ENCODE assay signal across 15 mouse cellular contexts in the genomic region with DNA sequence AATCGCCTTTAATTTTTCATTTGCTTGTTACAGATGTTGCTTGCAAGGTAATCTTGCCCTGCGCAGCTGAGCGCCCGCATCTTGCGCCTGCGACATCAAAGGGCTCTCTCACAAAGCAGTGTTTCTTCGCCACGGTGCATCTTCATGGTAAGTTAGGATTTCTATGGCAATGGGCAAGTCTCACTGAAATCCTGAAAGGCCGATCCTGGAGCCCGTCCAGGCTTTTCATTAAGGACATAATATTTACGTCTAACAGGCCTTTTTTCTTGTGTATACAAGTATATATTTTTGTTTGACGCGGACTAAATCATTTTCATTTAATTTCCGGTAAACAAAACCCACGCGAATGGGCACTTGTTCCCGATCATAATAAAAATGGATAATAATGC. TPM values are rescaled to one million over a fixed set of nuclear protein-coding genes. Genes with fewer than 3 reads are reported as not detected.
DNase-seq lines count a peak whose midpoint lies in the region; ATAC-seq and TF ChIP-seq lines count a peak whose summit lies in the region.
"Had no signal": no experiment of that assay in that cellular context is flagged by ENCODE, and none has a peak within 500 bp of the region (broad histone marks: within the 10 kb centered on the region; RNA-seq: fewer than 3 reads in every experiment).

No protein-coding gene starts in this region.

- peak overlapping the region; percentile 2; the same call in 1 of the 2 replicates for H3K4me2 ChIP-seq in forebrain, embryonic 16.5 days (ENCODE audit: low read length)
- peak overlapping the region; percentile 85 for H3K4me2 ChIP-seq in midbrain, embryonic 12.5 days (replicated peaks)

- H3K9ac ChIP-seq in forebrain, embryonic 16.5 days (replicated peaks; ENCODE audit: low read depth, low read length): no peak overlapping the region
- no peak overlapping the region for H3K9ac ChIP-seq in midbrain, embryonic 12.5 days (replicated peaks)

- no peak for TF ChIP-seq POLR2A in brain, embryonic 14.5 days (IDR thresholded peaks at IDR 0.05; ENCODE audit: borderline replicate concordance, extremely low read depth, insufficient read depth, insufficient read length, poor library complexity, severe bottlenecking)

- peaks cover 65% of the 10 kb centered on the region for H3K27me3 ChIP-seq in forebrain, embryonic 16.5 days (replicated peaks; ENCODE audit: control insufficient read depth, insufficient read depth, low read length)
- H3K27me3 ChIP-seq in midbrain, embryonic 12.5 days: peaks cover 85% of the 10 kb centered on the region

- WGBS in forebrain, embryonic 16.5 days: 4% methylated on average over 17 of the region's 17 CpGs
- 1% methylated on average over 17 of the region's 17 CpGs for WGBS in midbrain, embryonic 12.5 days

- ATAC-seq in forebrain, embryonic 16.5 days: no peak
- ATAC-seq in midbrain, embryonic 12.5 days (ENCODE audit: low FRiP score, low read depth): peak; percentile 19; the same call in 1 of the 2 replicates
- no peak for ATAC-seq in erythroid progenitor cell, adult 5-6 weeks (replicated peaks; ENCODE audit: low FRiP score, poor library complexity, severe bottlenecking)

- no peak overlapping the region; the same call in 1 of the 2 replicates for H3K4me3 ChIP-seq in forebrain, embryonic 16.5 days (replicated peaks; ENCODE audit: low read length)
- H3K4me3 ChIP-seq in midbrain, embryonic 12.5 days: peak overlapping the region; percentile 23; the same call in 1 of the 2 replicates
- H3K4me3 ChIP-seq: erythroblast, embryonic 14.5 days had no signal

- no peak overlapping the region; the same call in 1 of the 2 replicates for H3K27ac ChIP-seq in forebrain, embryonic 16.5 days (ENCODE audit: low read length)
- peak overlapping the region; percentile 91 for H3K27ac ChIP-seq in midbrain, embryonic 12.5 days (replicated peaks)

- H3K9me3 ChIP-seq in forebrain, embryonic 16.5 days (ENCODE audit: control insufficient read depth, low read length): no peaks in the 10 kb centered on the region
- H3K9me3 ChIP-seq in midbrain, embryonic 12.5 days: no peaks in the 10 kb centered on the region

- TF ChIP-seq CTCF in brain, embryonic 14.5 days (IDR thresholded peaks at IDR 0.05; ENCODE audit: borderline replicate concordance, extremely low read depth, insufficient read depth, insufficient read length): no peak

- no peaks in the 10 kb centered on the region for H3K36me3 ChIP-seq in forebrain, embryonic 16.5 days (ENCODE audit: control insufficient read depth, insufficient read depth)
- H3K36me3 ChIP-seq in midbrain, embryonic 12.5 days: no peaks in the 10 kb centered on the region

- DNase-seq in brain, embryonic 14.5 days (ENCODE audit: low read depth): peak; percentile 93
- DNase-seq in cerebellum, adult 9-11 months: peak; percentile 40
- DNase-seq in kidney, adult 9 months: no peak
- no peak for DNase-seq in Muller cell, postnatal 12 days (ENCODE audit: inconsistent ontology term)
- DNase-seq: gastrocnemius, postnatal 36 days; kidney, postnatal 36 days; lung, postnatal 4 days had no signal

- H3K4me1 ChIP-seq in forebrain, embryonic 16.5 days (replicated peaks; ENCODE audit: control insufficient read depth, insufficient read depth, low read length): peaks cover 7% of the 10 kb centered on the region
- H3K4me1 ChIP-seq in midbrain, embryonic 12.5 days: peaks cover 40% of the 10 kb centered on the region

RNA-seq across cellular contexts. Expression of gene Zic1, which starts 20.9 kb away (rescaled TPM):
- polyA plus RNA-seq in brain, embryonic 14.5 days (2012; rRNA removed): 576 and 642 TPM in 2 replicates
- polyA plus RNA-seq in forebrain, embryonic 16.5 days (2015; fragmentation: Nextera tagmentation; extraction: Ambion mirVana): 4.5 and 8.0 TPM in 2 replicates
- 11.9 and 17.2 TPM in 2 replicates for polyA plus RNA-seq in midbrain, embryonic 12.5 days (2016; fragmentation: Nextera tagmentation; extraction: Ambion mirVana)
- total RNA-seq in erythroid progenitor cell, adult 5-6 weeks (2015; ENCODE audit: low replicate concordance): not detected in 2 replicates
- not detected in 2 replicates for total RNA-seq in erythroid progenitor cell, adult 5-6 weeks (2017; ENCODE audit: low replicate concordance)
- total RNA-seq: hematopoietic stem cell, adult 5-6 weeks; liver, adult 2 months; neutrophil, adult 5-6 weeks had no signal
- polyA plus RNA-seq: erythroblast, embryonic 14.5 days; liver, adult 2 months; small intestine, adult 2 months had no signal

RNA-seq across cellular contexts. Expression of gene Zic4, which starts 24.3 kb away (rescaled TPM):
- 89.6 and 91.1 TPM in 2 replicates for polyA plus RNA-seq in brain, embryonic 14.5 days (2012; rRNA removed)
- 28.3 and 47.6 TPM in 2 replicates for polyA plus RNA-seq in forebrain, embryonic 16.5 days (2015; fragmentation: Nextera tagmentation; extraction: Ambion mirVana)
- 44.6 and 76.9 TPM in 2 replicates for polyA plus RNA-seq in midbrain, embryonic 12.5 days (2016; fragmentation: Nextera tagmentation; extraction: Ambion mirVana)
- not detected in 2 replicates for total RNA-seq in erythroid progenitor cell, adult 5-6 weeks (2015; ENCODE audit: low replicate concordance)
- total RNA-seq in erythroid progenitor cell, adult 5-6 weeks (2017; ENCODE audit: low replicate concordance): not detected in 2 replicates
- total RNA-seq: hematopoietic stem cell, adult 5-6 weeks; liver, adult 2 months; neutrophil, adult 5-6 weeks had no signal
- polyA plus RNA-seq: liver, adult 2 months; small intestine, adult 2 months had no signal

Comparison
In these comparisons a context has a peak if more than half of its experiments do, and no peak if none do; other contexts are left out.
1. DNase-seq: peak in brain, embryonic 14.5 days (single experiment) and cerebellum, adult 9-11 months (single experiment); none in kidney, adult 9 months (single experiment) and Muller cell, postnatal 12 days (single experiment).
2. RNA of gene Zic1, which starts 20.9 kb away (polyA plus RNA-seq): 576 to 642 TPM in brain, embryonic 14.5 days; 11.9 to 17.2 TPM in midbrain, embryonic 12.5 days and 4.5 to 8.0 TPM in forebrain, embryonic 16.5 days; every median in the first group is over 10 times any median in the second.